Mouse (Mus musculus) lung, embryonic 16.5 days (tissue): Measurements from ENCODE around the gene Slc30a10. TPM values are rescaled to one million over a fixed set of nuclear protein-coding genes. Genes with fewer than 3 reads are reported as not detected.

Experiments used
- polyA plus RNA-seq: library from polyadenylated mRNA; unstranded; fragments of >200 nt; fragmentation: Nextera tagmentation; extraction: Ambion mirVana; gene quantifications from 2 replicates; pipeline ENCODE4 v1.2.1, GENCODE M21; 2015

Gene Slc30a10
- polyA plus RNA-seq, 1 experiment from 2014 or later: not detected

Other genes starting within 250 kb of the Slc30a10 start
- gene Iars2, start 125.5 kb upstream of the Slc30a10 start, polyA plus RNA-seq: 26.4 and 27.3 TPM in 2 replicates
- 28.8 and 30.5 TPM in 2 replicates for gene Bpnt1, start 122.7 kb upstream of the Slc30a10 start, polyA plus RNA-seq
- gene Eprs, start 91.8 kb upstream of the Slc30a10 start, polyA plus RNA-seq: 112 and 123 TPM in 2 replicates